Mouse (Mus musculus) bone marrow, adult 2 months (tissue): Measurements from ENCODE around the gene Cad. TPM values are rescaled to one million over a fixed set of nuclear protein-coding genes. Genes with fewer than 3 reads are reported as not detected.
"Not testable (repeated sequence)": the region's sequence is repeated elsewhere in the genome, so short reads cannot be mapped to it uniquely, and the experiment has no call there.

Source experiments
- H3K27ac ChIP-seq: fragments of 200-500 bp; 2 replicates; pipeline ENCODE4 v1.5.1; 2012; ENCODE audit warnings: low read depth, mild to moderate bottlenecking, control low read depth, inconsistent platforms, low read length; ENCODE audit not compliant: control insufficient read depth, poor library complexity, insufficient read depth
- H3K4me1 ChIP-seq: fragments of 200-500 bp; 2 replicates; pipeline ENCODE4 v1.6.1; 2011; ENCODE audit warnings: low read length; ENCODE audit not compliant: control insufficient read depth, insufficient read depth
- H3K4me3 ChIP-seq: fragments of 200-500 bp; replicated peaks from 2 replicates; pipeline ENCODE3; 2011; ENCODE audit warnings: mild to moderate bottlenecking, low read depth, low read length, control low read depth; ENCODE audit not compliant: control insufficient read depth
- CTCF ChIP-seq: fragments of 200-500 bp; IDR thresholded peaks from 2 replicates; pipeline ENCODE4 v1.5.1; 2011; ENCODE audit warnings: low read length, control low read depth; ENCODE audit not compliant: control insufficient read depth, insufficient read depth
- POLR2A ChIP-seq: fragments of 200-500 bp; IDR thresholded peaks from 2 replicates; pipeline ENCODE4 v1.6.1; 2011; ENCODE audit warnings: low read depth, mild to moderate bottlenecking, control low read depth, low read length, borderline replicate concordance; ENCODE audit not compliant: control insufficient read depth
- WGBS: fragments of 180-500 bp; shearing (Covaris S2); methylation state at CpG from one replicate; pipeline ENCODE4 v1.1.7; 2018; 5-methylcytosine and 5-hydroxymethylcytosine counted together
- polyA plus RNA-seq: library from polyadenylated mRNA; stranded (reverse); fragments of >200 nt; gene quantifications from 2 replicates; pipeline ENCODE4 v1.2.4, GENCODE M21; 2011; ENCODE audit warnings: low replicate concordance; ENCODE audit not compliant: missing spikeins, insufficient read depth, insufficient read length

The Cad gene
- polyA plus RNA-seq, 1 experiment, result 21.8 TPM

DNA sequence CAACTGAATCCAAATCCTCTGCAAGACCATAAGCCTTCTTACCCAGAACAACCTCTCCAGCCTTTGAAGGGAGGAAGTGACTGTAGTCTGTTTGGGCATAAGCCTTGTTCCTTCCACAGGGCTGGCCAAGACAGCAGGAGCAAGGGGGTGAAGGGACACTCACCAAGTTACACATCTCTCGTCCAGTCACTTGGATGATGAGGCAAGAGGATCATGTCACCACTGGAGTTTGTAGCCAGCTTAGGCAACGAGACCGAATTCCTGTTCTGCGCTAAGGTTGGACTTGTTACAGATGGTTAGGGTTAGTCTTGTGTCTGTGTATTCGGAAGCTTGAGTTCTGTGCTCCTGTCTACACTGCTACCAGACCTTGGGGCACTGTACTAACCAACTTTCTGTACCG is 19.9 kb upstream of the Cad start:
- Histone ChIP-seq H3K4me1 (no peaks in the 10 kb centered on the region), H3K27ac (no peak overlapping the region), H3K4me3 (no peak overlapping the region)
- no peak for TF ChIP-seq CTCF
- TF ChIP-seq POLR2A, result no peak
- 68% methylated on average over 6 of the region's 6 CpGs for WGBS

DNA sequence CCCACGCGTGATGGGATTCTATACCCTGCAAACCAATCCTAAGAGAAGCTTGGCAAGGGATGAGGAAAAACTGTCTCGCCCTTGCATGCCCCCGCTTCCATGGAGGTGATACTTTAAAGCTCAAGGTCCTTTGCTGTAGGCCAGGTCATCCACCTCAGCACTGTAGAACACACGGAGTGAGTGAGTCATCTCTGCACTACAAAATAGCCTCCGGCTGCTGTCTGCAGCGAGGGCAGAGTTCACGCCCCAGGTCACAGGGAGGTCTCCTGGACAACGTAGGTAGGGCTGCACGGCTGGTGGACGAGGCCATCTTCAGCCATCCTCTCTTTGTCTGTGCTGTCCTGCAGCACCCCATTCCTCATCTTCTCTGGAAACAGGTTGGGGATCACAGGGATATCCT is 18.0 kb upstream of the Cad start:
- not testable (repeated sequence) for H3K27ac ChIP-seq, H3K4me3 ChIP-seq, H3K4me1 ChIP-seq
- WGBS, result 90% methylated on average over 11 of the region's 11 CpGs

DNA sequence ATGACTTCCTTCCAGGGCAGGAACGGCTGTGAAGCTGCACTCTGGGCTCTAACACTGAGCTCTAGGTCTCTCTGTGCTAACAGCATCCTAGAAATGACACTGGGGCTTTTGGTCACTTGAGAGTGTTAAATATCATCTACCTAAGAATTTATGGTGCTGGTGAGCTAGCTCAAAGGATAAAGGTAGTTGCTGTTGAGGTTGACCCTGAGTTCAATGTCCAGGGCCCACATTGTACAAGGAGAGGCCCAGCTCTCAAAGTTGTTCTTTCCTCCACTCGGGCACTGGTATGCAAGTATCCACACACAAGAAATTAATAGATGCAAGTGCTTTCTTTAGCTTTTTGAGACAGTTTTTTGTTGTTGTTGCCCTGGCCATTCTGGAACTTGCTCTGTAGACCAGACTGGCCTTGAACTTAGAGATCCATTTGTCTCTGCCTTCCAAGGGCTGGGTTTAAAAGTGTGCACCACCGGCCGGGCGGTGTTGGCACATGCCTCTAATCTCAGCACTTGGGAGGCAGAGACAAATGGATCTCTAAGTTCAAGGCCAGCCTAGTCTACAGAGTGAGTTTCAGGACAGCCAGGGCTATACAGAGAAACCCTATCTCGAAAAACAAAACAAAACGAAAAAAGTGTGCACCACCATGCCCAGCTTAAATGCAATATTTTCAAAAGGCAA is 16.3 kb upstream of the Cad start:
- Histone ChIP-seq H3K4me3 (no peak overlapping the region), H3K4me1 (no peaks in the 10 kb centered on the region), H3K27ac (no peak overlapping the region)
- WGBS, result 86% methylated on average over 7 of the region's 7 CpGs
- TF ChIP-seq CTCF, result no peak
- TF ChIP-seq POLR2A, result no peak

DNA sequence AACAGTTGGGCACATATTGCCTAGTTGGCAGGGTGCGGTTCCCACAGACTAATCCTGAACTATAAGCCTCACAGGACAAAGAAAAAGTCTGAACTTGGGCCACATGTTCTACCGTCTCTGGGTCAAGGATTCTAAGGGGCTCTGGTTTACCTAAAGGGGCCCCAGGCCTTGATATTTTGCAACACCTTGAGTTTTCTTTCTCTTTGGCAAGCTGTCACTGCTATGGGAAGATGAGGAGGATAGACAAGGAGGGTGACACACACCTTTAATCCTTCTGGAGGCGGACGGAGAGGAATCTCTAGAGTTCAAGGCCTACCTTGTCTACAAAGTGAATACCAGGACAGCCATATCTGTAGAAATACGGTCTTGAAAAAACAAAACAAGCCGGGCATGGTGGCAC is 8.2 kb upstream of the Cad start:
- 86% methylated on average over 6 of the region's 6 CpGs for WGBS
- no peak overlapping the region for H3K4me3 ChIP-seq
- no peak overlapping the region for H3K27ac ChIP-seq
- TF ChIP-seq CTCF (no peak), POLR2A (no peak)
- no peaks in the 10 kb centered on the region for H3K4me1 ChIP-seq

DNA sequence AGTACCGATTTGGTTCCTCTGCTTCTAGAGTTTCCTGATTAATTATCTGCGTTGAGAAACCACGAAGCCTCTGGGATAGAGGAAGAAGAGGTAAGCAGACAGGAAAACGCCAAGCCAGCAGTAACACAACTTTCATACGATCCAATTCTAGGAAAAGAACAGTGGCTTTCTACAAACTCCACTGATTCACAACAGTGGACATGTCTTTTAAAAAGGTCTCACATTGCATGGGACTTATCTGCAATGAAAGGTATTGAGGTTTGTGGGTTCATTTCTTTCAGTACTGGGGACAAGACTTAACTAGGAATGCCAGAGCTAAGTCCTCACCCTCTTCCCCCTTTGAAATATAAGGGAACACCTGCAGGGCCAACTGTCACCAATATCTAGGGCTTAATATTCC is 7.5 kb upstream of the Cad start:
- 8% methylated on average over 5 of the region's 5 CpGs for WGBS
- TF ChIP-seq POLR2A, result no peak
- TF ChIP-seq CTCF, result no peak
- Histone ChIP-seq H3K4me1 (no peaks in the 10 kb centered on the region), H3K4me3 (no peak overlapping the region), H3K27ac (no peak overlapping the region)

DNA sequence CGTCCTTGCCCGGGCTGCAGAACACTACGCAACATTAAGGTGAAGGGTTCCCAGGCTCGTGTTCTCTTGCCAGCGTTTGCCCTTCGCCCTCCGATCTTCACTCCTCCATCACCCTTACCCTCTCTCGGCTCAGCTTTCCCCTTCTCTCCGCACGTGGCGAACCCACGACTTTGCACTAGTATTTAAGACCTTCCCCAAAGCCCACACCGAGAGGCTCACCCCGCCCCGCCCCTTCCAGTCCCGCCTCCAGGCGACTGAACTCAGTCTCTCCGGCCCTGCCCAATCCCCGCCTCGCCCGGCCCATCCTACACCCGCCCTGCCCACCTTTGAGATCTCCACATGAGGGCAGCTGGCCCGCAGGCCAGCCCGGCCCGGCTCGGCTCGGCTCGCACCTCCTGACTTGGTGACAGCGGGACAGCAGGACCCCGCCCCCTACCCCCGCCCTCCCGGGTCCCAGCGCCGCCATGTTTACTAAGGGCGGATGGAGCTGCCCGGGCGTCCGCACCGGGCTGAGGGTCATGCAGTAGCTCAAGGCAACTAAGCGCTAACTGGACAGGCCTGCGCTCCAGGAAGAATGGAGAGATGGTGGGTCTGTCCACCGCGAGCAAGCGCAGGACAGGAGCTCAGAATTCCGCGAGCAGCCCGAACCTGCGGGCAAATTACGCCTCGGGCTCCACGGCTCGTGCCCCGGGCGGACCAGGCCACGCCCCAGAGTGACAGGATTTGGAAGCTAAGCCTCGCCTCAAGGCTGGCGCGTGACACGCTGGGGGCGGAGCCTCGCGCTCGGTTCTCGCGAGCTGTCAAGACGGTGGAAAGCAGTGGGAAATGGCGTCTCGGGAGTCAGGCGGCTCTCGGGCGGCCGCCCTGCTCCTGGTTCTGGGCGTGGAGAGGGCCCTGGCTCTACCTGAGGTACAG is 6.5 kb upstream of the Cad start, which contains the start of gene Atraid:
Gene Atraid, plus strand, starts transcription at position 465 of the 915 bp plus-strand sequence.
- TF ChIP-seq CTCF (peak; percentile 19; the same call in 1 of the 2 replicates), POLR2A (peak; percentile 96)
- Histone ChIP-seq H3K4me1 (no peaks in the 10 kb centered on the region), H3K27ac (peak within 1 kb of the TSS; percentile 75), H3K4me3 (peak within 1 kb of the TSS; percentile 86)
- WGBS, result under 1% methylated on average over 73 of the region's 73 CpGs

DNA sequence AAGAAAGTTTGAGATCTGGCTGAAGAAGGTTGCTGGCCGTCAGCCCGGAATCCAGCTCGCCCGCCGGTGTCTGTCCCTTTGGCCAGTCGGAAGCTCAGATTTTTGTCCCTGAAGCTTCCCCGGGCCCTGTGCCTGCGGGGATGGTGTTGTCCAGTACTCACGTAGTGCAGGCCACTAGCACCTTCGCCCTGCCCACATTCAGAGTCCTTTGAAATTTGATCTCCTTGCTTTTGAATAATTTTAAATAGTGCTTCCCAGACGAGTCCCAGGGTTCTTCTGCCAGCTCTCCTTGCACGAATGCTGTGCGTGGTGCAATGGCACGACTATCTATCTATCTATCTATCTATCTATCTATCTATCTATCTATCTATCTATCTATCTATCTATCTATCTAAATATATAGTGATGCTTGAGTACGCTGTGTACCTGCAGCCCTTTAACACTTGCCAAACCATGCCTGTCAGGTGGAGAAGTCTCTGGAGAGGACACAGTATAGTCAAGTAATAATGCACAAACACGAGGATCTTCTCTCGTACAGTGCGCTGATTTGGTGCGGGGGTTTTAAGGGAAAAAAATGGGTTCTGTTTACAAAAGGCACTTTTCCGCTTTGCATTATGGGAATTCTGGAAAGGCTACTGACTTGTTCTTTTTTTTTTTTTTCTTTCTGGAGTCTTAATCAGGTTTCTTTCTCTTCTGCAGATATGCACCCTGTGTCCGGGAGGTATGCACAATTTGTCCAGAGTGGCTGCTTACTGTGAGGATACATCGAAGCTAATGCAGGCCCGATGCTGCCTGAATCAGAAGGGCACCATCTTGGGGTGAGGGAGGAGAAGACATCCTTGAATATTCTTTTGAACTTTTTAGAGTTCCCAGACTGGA is 5.6 kb upstream of the Cad start, which contains the start of gene Slc5a6:
Gene Slc5a6, minus strand, starts transcription at position 162 of the 879 bp plus-strand sequence.
- H3K27ac ChIP-seq, result peak within 1 kb of the TSS; percentile 75
- TF ChIP-seq CTCF, result peak; percentile 58
- TF ChIP-seq POLR2A, result no peak
- H3K4me3 ChIP-seq, result peak within 1 kb of the TSS; percentile 86
- H3K4me1 ChIP-seq, result peaks cover 1% of the 10 kb centered on the region; the same call in 1 of the 2 replicates
- WGBS, result under 1% methylated on average over 23 of the region's 23 CpGs

DNA sequence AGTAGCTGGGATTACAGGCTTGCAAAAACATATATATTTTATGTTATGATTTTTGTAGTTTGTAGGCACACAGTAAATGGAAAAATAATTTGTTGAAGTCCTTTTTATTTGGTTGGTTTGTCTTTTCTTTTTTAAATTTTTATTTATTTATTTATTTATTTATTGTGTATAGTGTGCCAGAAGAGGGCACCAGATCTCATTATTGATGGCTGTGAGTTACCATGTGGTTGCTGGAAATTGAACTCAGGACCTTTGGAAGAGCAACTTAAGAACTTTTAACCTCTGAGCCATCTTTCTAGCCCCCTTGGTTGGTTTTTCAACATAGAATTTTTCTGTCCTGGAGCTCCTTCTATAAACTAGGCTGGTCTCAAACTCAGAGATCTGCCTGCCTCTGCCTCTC is 4.2 kb upstream of the Cad start:
- H3K27ac ChIP-seq, result no peak overlapping the region
- TF ChIP-seq CTCF, result no peak
- no peak overlapping the region for H3K4me3 ChIP-seq
- peaks cover 3% of the 10 kb centered on the region; the same call in 1 of the 2 replicates for H3K4me1 ChIP-seq

DNA sequence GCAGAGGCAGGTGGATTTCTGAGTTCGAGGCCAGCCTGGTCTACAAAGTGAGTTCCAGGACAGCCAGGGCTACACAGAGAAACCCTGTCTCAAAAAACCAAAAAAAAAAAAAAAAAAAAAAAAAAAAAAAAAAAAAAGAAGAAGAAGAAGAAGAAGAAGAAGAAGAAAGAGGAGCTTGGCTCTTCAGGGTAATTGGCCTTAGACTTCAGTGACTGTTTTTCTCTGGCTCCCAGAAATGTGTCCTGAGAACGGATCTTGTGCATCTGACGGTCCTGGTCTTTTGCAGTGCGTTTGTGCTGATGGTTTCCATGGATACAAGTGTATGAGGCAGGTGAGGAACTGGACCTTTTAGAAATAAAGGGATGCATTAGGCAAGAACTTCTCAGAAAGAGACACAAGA is 852 bp upstream of the Cad start:
- not testable (repeated sequence) for H3K4me1 ChIP-seq, H3K4me3 ChIP-seq, H3K27ac ChIP-seq
- WGBS, result 81% methylated on average over 4 of the region's 4 CpGs
